Mouse (Mus musculus) lung, postnatal 14 days (tissue): ENCODE measurements around the gene Cyth3.

Source experiments
- DNase-seq: peaks from one replicate; pipeline ENCODE4 v3.0.0; 2021

The Cyth3 gene

DNA sequence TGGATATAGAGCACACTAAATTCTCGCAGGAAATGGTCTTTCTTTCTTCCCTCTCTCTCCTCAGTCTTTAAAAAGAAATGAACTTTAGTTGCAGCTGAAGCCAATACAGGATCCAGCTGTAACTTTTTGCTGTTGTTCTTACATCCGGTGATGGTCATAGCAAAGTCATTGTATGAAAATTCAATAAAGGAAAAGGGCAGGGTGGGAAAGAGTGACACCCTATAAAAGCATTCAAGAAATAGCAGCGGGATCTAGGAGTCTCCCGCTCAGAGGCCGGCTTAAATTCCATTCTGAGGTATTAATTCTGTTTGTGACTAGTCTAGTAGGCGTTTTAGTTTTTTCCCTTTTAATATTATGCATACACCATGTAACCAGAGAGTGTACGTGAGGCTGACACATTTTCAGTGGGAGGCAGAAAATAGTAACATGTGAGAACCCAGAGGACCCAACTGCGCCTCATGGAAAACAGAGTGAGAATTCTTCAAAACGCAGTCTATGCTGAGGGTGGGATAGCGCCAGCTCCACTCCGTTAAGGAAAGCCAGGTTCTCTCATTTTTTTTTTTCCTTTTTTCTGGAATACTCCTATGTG, 15.7 kb downstream of the Cyth3 start:
- no peak for DNase-seq

DNA sequence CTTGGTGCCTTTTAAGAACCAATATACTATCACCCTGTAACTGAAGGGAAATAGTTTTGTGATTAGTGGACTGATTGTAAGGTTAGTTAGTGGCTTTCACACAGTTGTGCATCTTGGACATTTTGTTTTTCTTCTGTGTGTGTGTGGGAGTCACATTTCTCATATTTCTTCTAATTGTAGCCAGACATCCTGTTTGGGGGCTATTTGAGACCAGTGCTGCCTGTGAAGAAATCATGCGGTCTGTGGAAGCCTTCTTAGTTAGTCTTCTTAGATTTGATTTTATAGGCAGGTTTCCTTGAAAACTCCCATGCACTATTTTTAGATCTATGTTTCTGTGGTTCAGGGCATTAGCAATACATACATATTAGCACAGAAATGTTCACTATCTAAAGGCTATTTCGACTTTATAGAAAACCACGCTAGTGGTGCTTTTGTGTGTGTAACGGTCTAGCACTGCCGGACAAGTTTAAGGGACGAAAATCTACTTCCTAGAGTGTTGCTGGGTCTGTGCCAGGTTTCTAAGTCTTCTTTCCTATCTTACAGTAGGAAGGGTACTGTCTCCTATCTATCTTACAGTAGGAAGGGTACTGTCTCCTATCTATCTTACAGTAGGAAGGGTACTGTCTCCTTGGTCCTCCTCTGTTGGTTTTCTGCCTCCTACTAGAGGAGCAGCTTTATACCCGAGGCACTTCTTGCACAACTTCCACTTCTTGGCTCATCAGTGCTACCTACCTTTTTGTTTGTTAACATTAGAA, 16.4 kb downstream of the Cyth3 start:
- DNase-seq = no peak

DNA sequence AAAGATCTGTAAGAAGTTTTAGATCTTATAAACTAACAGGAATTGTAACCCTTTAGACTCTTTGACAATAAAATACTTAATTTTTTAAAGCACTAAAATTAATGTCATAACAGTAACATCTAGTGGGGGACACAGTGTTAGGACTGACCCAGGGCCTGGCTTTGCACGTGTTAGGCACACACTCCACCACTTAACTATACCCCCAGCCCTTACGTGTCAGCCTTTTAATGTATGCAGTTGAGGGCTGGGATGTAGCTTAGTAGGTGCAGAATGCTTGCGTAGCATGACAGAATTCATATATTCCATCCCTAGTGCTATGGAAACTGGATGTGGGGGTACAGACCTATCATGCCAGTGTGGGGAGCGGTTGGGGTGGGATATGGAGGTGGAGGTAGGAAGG, 17.1 kb downstream of the Cyth3 start:
- DNase-seq = no peak

GRCm38 (mm10) chr5:143639810-143640209, 17.6 kb downstream of the Cyth3 start:
- no peak for DNase-seq

- no peak for DNase-seq
Observed at GRCm38 (mm10) chr5:143641503-143641902, 19.3 kb downstream of the Cyth3 start.

- DNase-seq = no peak
Observed at GRCm38 (mm10) chr5:143642262-143642831, 20.1 kb downstream of the Cyth3 start.

GRCm38 (mm10) chr5:143645976-143646375, 23.7 kb downstream of the Cyth3 start:
- no peak for DNase-seq

- no peak for DNase-seq
Observed at GRCm38 (mm10) chr5:143647412-143647811, 25.2 kb downstream of the Cyth3 start.

DNA sequence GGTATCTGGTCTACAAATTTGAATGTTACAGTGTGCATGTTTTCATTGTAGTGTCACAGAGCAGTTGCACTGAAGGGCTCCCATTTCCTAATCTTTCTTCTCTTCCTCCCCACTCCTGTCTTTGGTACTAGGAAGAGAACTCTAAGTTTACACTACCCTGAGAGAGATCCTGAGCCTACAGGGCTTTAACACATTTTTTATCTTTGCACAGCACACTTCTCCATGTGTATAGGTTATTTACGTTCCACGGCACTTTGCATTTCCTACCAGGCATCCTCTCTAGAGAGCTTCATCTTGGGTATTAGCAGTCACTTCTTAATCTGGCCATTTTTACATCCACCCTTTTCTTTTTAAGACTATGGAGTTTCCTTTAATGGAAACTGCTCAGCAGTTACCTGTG, 25.8 kb downstream of the Cyth3 start:
- no peak for DNase-seq

DNA sequence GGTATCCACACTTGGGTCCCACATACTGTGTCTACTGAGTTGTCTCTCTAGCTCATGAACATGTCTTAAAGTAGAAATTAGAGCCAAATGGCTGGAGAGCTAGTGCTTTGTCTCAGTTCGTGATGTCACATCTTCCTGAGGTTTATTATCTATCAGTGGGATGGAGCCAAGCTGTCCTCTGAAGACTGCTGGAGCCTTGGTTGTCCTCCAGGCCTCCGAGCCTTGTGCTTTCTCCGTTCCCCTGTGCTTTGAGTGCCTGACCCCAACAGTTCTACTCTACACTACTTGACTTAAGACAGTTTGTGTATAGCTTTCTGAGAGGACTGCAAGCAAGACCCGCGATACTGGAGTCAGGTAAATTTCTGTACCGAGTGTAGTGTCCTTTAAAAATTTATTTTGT, 26.9 kb downstream of the Cyth3 start:
- no peak for DNase-seq

- DNase-seq = no peak
Observed at GRCm38 (mm10) chr5:143651855-143652631, 29.8 kb downstream of the Cyth3 start.

DNA sequence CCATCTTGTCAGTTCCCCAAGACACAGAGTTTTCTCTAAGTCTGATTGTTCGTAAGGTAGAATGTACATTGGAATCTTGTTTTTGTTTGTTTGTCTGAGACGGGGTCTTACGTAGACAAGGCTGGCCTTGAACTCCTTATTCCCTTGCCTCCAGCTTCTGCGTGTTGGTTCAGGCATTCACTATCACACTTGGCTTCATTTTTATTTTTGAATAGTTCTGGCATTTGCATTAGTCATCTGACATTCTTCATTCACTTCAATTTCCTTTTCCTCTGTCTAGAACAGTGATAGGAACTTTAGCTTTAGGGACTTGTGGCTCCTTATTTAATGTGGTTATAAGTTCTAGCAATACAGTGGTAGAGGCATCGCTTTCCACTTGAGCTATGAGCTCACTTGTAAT, 31.2 kb downstream of the Cyth3 start:
- DNase-seq = no peak

DNA sequence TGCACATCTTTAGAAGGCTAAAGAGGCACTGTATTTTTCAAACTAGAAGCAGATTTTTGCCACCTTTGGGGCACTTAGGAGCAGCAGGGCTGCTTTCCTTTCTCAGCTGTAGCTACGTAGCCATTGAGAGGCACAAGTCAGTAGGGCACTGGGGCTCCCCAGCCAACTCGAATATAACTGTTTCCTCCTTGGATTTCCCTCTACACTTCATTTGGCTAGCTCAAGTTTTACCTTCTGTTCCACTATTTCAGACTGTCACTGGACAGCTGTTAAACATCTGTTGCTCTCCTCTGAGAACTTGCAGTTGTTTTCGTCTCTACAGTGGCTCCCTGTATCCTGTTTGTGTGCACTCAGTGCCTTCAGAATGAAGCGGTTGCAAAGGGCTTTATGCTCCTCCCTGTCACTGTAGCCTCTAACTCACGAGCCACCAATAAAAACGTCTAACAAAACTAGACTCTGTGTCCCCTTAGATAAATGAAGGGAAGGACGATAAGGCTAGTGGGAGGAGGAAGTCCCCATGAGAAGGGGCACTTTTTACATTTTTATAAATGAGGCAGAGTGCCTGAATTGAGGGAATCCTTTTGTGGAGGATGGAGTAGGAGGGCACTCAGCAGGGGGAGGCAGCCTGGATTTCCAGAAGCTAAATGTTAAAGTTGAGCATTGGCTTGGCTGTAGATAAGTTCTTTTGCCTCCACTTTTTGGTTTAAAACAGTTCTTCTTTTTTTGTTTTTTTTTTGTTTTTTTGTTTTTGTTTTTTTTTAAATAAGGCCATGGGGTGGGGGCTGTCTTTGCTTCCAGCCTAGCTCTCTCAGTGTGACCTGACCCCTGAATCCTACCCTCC, 32.6 kb downstream of the Cyth3 start:
- no peak for DNase-seq

- DNase-seq = no peak
Observed at GRCm38 (mm10) chr5:143655511-143655943, 33.3 kb downstream of the Cyth3 start.

GRCm38 (mm10) chr5:143656708-143657245, 34.5 kb downstream of the Cyth3 start:
- DNase-seq = no peak

DNA sequence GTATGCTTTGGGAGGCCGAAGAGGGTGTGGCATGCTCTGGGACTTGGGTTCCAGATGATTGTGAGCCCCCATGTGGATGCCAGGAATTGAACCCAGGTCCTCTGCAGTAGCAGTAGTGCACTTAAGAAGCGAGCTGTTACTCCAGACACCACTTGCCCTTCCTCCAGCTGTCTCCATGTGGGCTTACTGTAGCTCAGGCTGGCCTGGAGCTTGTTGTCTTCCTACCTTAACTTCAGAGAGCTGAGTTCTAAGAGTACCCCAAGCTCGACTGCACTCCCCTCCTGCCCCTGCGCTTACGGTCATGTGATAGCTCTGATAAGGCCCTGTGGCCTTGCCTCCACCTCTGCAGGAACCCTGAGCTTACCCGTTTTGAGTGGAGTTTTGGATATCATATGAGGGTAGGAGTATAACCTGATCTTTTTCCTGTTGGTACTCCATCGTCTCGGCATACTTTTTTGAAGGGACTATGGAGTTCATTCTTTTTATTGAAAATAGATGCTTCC, 36.8 kb downstream of the Cyth3 start:
- no peak for DNase-seq

- DNase-seq = no peak
Observed at GRCm38 (mm10) chr5:143663074-143663687, 40.9 kb downstream of the Cyth3 start.

DNA sequence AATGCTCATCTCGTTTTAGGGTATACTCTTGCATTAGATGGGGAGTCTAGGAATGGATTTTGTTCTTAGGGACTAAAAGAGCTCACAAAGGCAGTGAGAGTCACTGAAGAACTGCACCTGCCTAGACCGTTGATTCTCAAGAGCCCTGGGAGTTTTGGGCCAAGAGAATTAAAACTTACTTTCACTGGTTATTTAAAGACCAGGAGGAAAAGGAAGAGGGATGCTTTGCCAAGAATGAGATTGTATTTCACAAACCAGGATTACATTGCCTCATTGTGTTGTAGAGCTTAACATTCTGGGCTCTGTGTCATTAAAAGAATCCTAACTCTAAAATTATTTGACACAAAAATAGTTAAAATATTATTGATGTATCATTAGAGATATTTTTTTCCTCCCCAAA, 43.3 kb downstream of the Cyth3 start:
- DNase-seq = no peak

- no peak for DNase-seq
Observed at GRCm38 (mm10) chr5:143666015-143666414, 43.8 kb downstream of the Cyth3 start.

GRCm38 (mm10) chr5:143668884-143669283, 46.6 kb downstream of the Cyth3 start:
- DNase-seq = no peak

DNA sequence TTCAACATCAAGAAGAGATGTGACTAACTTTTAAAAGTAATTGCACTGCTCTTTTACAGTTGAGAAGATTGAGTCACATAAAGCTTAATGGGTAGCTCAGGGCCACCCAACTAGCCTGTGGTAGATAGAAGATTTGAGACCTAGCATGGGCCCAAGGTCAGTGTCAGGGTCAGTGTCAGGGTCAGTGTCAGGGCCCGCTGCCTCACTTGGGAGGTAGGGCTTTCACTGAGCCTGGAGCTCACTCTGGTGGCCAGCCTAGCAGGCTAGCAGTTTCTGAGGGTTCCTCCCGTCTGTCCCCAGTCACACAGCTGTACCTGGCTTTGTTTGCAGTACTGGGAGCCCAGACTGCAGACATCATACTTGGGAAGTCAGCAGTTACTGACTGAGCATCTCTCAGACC, 47.1 kb downstream of the Cyth3 start:
- DNase-seq = no peak

- DNase-seq = no peak
Observed at GRCm38 (mm10) chr5:143669839-143670238, 47.6 kb downstream of the Cyth3 start.
